ENCODE assay signal across 7 mouse cellular contexts in genomic region chr7:4877226-4877625, GRCm38 (mm10). TPM values are rescaled to one million over a fixed set of nuclear protein-coding genes. Genes with fewer than 3 reads are reported as not detected.
A peak's percentile ranks its signal among the peaks of the same experiment; 100 is the strongest.
DNase-seq lines count a peak whose midpoint lies in the region; ATAC-seq and TF ChIP-seq lines count a peak whose summit lies in the region.

No protein-coding gene starts in this region.

- DNase-seq in spleen, adult 2 months (ENCODE audit: low read depth in 1 of 2, low spot score in 2 of 2) = no peak
- DNase-seq in spleen, postnatal 14 days (ENCODE audit: low spot score in 2 of 2) = no peak
- no peak for DNase-seq in forebrain, embryonic 10.5 days (ENCODE audit: extremely low spot score, low spot score)
- DNase-seq in limb, embryonic 14.5 days (ENCODE audit: low spot score) = no peak
- no peak for DNase-seq in thymus, postnatal 25 days
- DNase-seq in retina, embryonic 14.5 days (ENCODE audit: low spot score) = no peak

- peaks cover 3% of the 10 kb centered on the region for H3K9me3 ChIP-seq in forebrain, embryonic 10.5 days
- no peaks in the 10 kb centered on the region for H3K9me3 ChIP-seq in limb, embryonic 14.5 days (ENCODE audit: control insufficient read depth, low read length)
- H3K9me3 ChIP-seq in stomach, embryonic 15.5 days = no peaks in the 10 kb centered on the region

- H3K9ac ChIP-seq in limb, embryonic 14.5 days (ENCODE audit: low read depth, low read length, severe bottlenecking) = peak overlapping the region; percentile 60
- H3K9ac ChIP-seq in stomach, embryonic 15.5 days = peak overlapping the region; percentile 50

- peak overlapping the region; percentile 69 for H3K4me3 ChIP-seq in spleen, adult 2 months (ENCODE audit: extremely low read depth, insufficient read depth, insufficient read length)
- H3K4me3 ChIP-seq in forebrain, embryonic 10.5 days = peak overlapping the region; percentile 65
- peak overlapping the region; percentile 58 for H3K4me3 ChIP-seq in limb, embryonic 14.5 days (replicated peaks; ENCODE audit: low read length)
- H3K4me3 ChIP-seq in stomach, embryonic 15.5 days (replicated peaks) = peak overlapping the region; percentile 62

- no peaks in the 10 kb centered on the region for H3K27me3 ChIP-seq in spleen, adult 2 months (ENCODE audit: control insufficient read depth, insufficient read depth, low read length)
- no peaks in the 10 kb centered on the region for H3K27me3 ChIP-seq in forebrain, embryonic 10.5 days (ENCODE audit: poor library complexity, severe bottlenecking)
- no peaks in the 10 kb centered on the region for H3K27me3 ChIP-seq in limb, embryonic 14.5 days (ENCODE audit: control insufficient read depth, insufficient read depth, low read length)
- no peaks in the 10 kb centered on the region for H3K27me3 ChIP-seq in stomach, embryonic 15.5 days (replicated peaks)

- no peaks in the 10 kb centered on the region for H3K36me3 ChIP-seq in spleen, adult 2 months (ENCODE audit: control insufficient read depth, insufficient read depth, low read length)
- no peaks in the 10 kb centered on the region; the same call in 1 of the 2 replicates for H3K36me3 ChIP-seq in forebrain, embryonic 10.5 days (replicated peaks)
- no peaks in the 10 kb centered on the region for H3K36me3 ChIP-seq in limb, embryonic 14.5 days (ENCODE audit: control insufficient read depth, insufficient read depth, low read length)
- peaks cover 3% of the 10 kb centered on the region; the same call in 1 of the 2 replicates for H3K36me3 ChIP-seq in stomach, embryonic 15.5 days

- no peak; the same call in 1 of the 2 replicates for ATAC-seq in limb, embryonic 14.5 days (ENCODE audit: low FRiP score, low read depth)
- peak; percentile 9; the same call in 1 of the 2 replicates for ATAC-seq in stomach, embryonic 15.5 days (ENCODE audit: insufficient read depth, low FRiP score, low read depth)

- TF ChIP-seq POLR2A in spleen, adult 2 months (IDR thresholded peaks at IDR 0.05; ENCODE audit: low read depth, low read length) = no peak
- no peak for TF ChIP-seq POLR2A in limb, embryonic 14.5 days (IDR thresholded peaks at IDR 0.05; ENCODE audit: borderline replicate concordance, extremely low read depth, insufficient read depth, insufficient read length)

- H3K4me2 ChIP-seq in limb, embryonic 14.5 days (replicated peaks; ENCODE audit: low read depth, low read length, severe bottlenecking) = peak overlapping the region; percentile 83
- H3K4me2 ChIP-seq in stomach, embryonic 15.5 days = peak overlapping the region; percentile 74

- peaks cover 8% of the 10 kb centered on the region; the same call in 1 of the 2 replicates for H3K4me1 ChIP-seq in spleen, adult 2 months (ENCODE audit: control insufficient read depth, insufficient read depth, insufficient read length)
- peaks cover 25% of the 10 kb centered on the region for H3K4me1 ChIP-seq in forebrain, embryonic 10.5 days
- H3K4me1 ChIP-seq in limb, embryonic 14.5 days (ENCODE audit: control insufficient read depth, insufficient read depth, low read length) = peaks cover 5% of the 10 kb centered on the region; the same call in 1 of the 2 replicates
- H3K4me1 ChIP-seq in stomach, embryonic 15.5 days = 0 out of 2 replicates have a peak, but pooled peaks cover 6% of the 10 kb centered on the region

- WGBS in spleen, adult 2 months = 1% methylated on average over 11 of the region's 11 CpGs
- 7% methylated on average over 11 of the region's 11 CpGs for WGBS in forebrain, embryonic 10.5 days
- WGBS in limb, embryonic 14.5 days = 4% methylated on average over 10 of the region's 11 CpGs
- WGBS in stomach, embryonic 15.5 days = 6% methylated on average over 11 of the region's 11 CpGs

- peak overlapping the region; percentile 53 for H3K27ac ChIP-seq in spleen, adult 2 months (ENCODE audit: insufficient read depth, low read length)
- peak overlapping the region; percentile 81 for H3K27ac ChIP-seq in forebrain, embryonic 10.5 days
- H3K27ac ChIP-seq in limb, embryonic 14.5 days (replicated peaks; ENCODE audit: low read depth, low read length) = no peak overlapping the region
- H3K27ac ChIP-seq in stomach, embryonic 15.5 days = peak overlapping the region; percentile 61

- TF ChIP-seq CTCF in spleen, adult 2 months (IDR thresholded peaks at IDR 0.05; ENCODE audit: extremely low read depth, insufficient read depth, insufficient read length, insufficient replicate concordance) = no peak

RNA-seq across cellular contexts. Expression of gene Isoc2a, which starts 0.3 kb away (rescaled TPM):
- 14.5 and 15.3 TPM in 2 replicates for polyA plus RNA-seq in spleen, adult 2 months (2012; rRNA removed)
- polyA plus RNA-seq in forebrain, embryonic 10.5 days (2016; fragmentation: Nextera tagmentation; extraction: Ambion mirVana) = 0.73 and 1.0 TPM in 2 replicates
- 13.6 and 16.7 TPM in 2 replicates for polyA plus RNA-seq in limb, embryonic 14.5 days (2012; rRNA removed)
- 1.1 and 1.3 TPM in 2 replicates for polyA plus RNA-seq in limb, embryonic 14.5 days (2014; fragmentation: Nextera tagmentation; extraction: Ambion mirVana)
- polyA plus RNA-seq in stomach, embryonic 15.5 days (2015; fragmentation: Nextera tagmentation; extraction: Ambion mirVana) = 1.1 and 1.3 TPM in 2 replicates

RNA-seq across cellular contexts. Expression of gene Isoc2b, which starts 7.2 kb away (rescaled TPM):
- 7.2 and 12.1 TPM in 2 replicates for polyA plus RNA-seq in spleen, adult 2 months (2012; rRNA removed)
- 2.6 and 2.9 TPM in 2 replicates for polyA plus RNA-seq in forebrain, embryonic 10.5 days (2016; fragmentation: Nextera tagmentation; extraction: Ambion mirVana)
- 7.4 and 11.0 TPM in 2 replicates for polyA plus RNA-seq in limb, embryonic 14.5 days (2012; rRNA removed)
- 9.7 and 9.9 TPM in 2 replicates for polyA plus RNA-seq in limb, embryonic 14.5 days (2014; fragmentation: Nextera tagmentation; extraction: Ambion mirVana)
- polyA plus RNA-seq in stomach, embryonic 15.5 days (2015; fragmentation: Nextera tagmentation; extraction: Ambion mirVana) = 12.9 and 14.4 TPM in 2 replicates

RNA-seq across cellular contexts. Expression of gene Gm36210, which starts 29.1 kb away (rescaled TPM):
- 0.08 TPM in 1 of 2 replicates, not detected in the other for polyA plus RNA-seq in spleen, adult 2 months (2012; rRNA removed)
- 0.12 and 0.22 TPM in 2 replicates for polyA plus RNA-seq in forebrain, embryonic 10.5 days (2016; fragmentation: Nextera tagmentation; extraction: Ambion mirVana)
- 0.15 and 0.22 TPM in 2 replicates for polyA plus RNA-seq in limb, embryonic 14.5 days (2012; rRNA removed)
- polyA plus RNA-seq in limb, embryonic 14.5 days (2014; fragmentation: Nextera tagmentation; extraction: Ambion mirVana) = not detected in 2 replicates
- polyA plus RNA-seq in stomach, embryonic 15.5 days (2015; fragmentation: Nextera tagmentation; extraction: Ambion mirVana) = not detected in 2 replicates

RNA-seq across cellular contexts. Expression of gene Shisa7, which starts 32.7 kb away (rescaled TPM):
- 0.16 and 0.23 TPM in 2 replicates for polyA plus RNA-seq in spleen, adult 2 months (2012; rRNA removed)
- 0.47 and 0.79 TPM in 2 replicates for polyA plus RNA-seq in forebrain, embryonic 10.5 days (2016; fragmentation: Nextera tagmentation; extraction: Ambion mirVana)
- polyA plus RNA-seq in limb, embryonic 14.5 days (2012; rRNA removed) = 4.2 and 5.1 TPM in 2 replicates
- 0.43 and 0.54 TPM in 2 replicates for polyA plus RNA-seq in limb, embryonic 14.5 days (2014; fragmentation: Nextera tagmentation; extraction: Ambion mirVana)
- polyA plus RNA-seq in stomach, embryonic 15.5 days (2015; fragmentation: Nextera tagmentation; extraction: Ambion mirVana) = 0.36 and 0.44 TPM in 2 replicates

RNA-seq across cellular contexts. Expression of gene Zfp628, which starts 37.8 kb away (rescaled TPM):
- polyA plus RNA-seq in spleen, adult 2 months (2012; rRNA removed) = 19.2 and 26.9 TPM in 2 replicates
- 4.1 and 4.2 TPM in 2 replicates for polyA plus RNA-seq in forebrain, embryonic 10.5 days (2016; fragmentation: Nextera tagmentation; extraction: Ambion mirVana)
- 13.4 and 22.3 TPM in 2 replicates for polyA plus RNA-seq in limb, embryonic 14.5 days (2012; rRNA removed)
- polyA plus RNA-seq in limb, embryonic 14.5 days (2014; fragmentation: Nextera tagmentation; extraction: Ambion mirVana) = 4.0 and 4.6 TPM in 2 replicates
- polyA plus RNA-seq in stomach, embryonic 15.5 days (2015; fragmentation: Nextera tagmentation; extraction: Ambion mirVana) = 3.3 TPM in 2 replicates
